Mouse (Mus musculus) cerebellum, postnatal 36 days (tissue): ENCODE measurements around the gene Zcchc7.
"Not testable (repeated sequence)": the region's sequence is repeated elsewhere in the genome, so short reads cannot be mapped to it uniquely, and the experiment has no call there.

Experiments used
- DNase-seq, 2 experiments: peaks; one replicate each; pipeline ENCODE4 v3.0.0; 2021 to 2022; ENCODE audit warnings: mixed read lengths in 2 of 2

Zcchc7 gene

DNA sequence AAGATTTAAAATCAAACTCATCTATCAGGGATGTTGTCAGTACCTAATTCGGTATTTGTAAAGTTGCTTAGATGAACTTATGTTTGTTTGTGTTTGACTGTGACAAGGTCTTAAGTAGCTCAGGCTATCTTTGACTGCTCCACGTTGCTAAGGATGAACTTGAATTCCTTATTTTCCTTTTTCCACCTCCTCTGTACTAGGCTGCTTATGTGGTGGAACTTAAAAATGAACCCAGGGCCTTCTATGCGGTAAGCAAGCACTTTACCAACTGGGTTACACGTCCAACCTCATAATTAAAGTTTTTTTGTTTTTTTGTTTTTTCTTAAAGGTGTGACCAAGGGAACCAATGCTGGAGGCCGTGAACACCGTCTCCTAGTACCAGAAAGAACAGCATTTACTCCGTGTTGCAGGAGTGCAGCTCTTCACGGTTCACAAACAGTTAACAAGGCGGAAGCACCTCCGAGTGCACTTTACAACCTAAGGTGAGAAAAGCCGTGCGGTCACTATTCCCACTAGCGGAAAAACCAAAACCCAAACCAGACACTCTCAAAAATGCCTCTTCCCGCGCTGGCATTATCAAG is at the start of gene Zcchc7:
TSS of gene Zcchc7 (plus strand) at position 325 of the 581 bp plus-strand sequence.
- DNase-seq = no peak

DNA sequence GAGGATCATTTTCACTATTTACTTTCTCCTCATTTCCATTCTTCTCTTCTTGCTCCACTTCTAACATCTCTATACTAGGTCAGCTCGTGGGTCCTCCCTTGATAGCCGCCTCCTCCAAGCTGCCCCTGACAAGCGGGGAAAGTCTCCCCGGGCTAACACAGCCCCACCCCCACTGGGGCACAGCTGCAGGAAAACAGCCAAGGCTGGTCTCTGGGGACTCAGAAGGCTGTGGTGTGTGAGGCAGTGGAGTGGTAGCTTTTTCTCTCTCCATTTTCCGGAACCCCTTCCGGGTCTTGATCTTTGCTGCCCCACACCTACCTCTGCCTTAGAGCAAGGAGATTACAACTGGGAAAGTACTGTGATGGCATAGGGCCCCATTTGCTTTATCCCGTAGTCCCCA is 49.7 kb upstream of the Zcchc7 start:
- DNase-seq = no peak

DNA sequence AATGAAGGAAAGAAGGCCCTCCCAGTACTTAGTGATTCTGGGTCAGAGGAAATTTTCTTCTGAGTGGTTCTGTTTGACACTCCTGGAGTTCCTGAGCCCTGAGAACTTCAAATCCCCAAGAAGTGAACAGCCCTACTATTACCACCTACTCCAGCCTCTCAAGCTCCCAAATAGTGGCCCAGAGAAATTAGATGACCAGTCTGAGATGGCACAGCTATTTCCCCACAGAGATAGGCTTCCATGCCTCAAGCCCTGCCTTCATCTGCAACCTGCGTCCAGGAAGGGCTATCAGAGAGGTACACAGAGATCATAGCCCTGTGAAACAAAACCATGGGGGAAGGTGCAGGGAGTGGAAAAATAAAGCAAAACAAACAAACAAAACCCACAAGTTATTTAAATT is 48.8 kb upstream of the Zcchc7 start:
- DNase-seq = no peak

DNA sequence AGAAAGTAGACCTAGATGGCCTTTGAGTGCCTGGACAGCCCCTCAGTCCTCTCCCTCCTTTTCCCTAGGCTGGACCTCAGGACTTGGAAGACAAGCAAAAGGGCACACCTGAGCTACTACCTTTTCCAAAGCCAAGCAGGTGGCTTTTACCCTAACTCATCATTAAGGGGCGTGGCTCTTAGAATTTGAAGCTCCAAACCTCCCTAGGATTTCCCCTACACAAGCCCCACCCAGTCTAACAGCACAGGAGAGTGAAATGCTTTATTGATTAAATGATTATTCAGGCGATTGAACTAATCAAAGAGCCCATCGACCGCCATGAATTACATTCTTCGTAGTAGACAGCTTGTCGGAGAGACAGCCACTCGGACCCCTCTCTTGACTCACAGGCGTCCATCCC is 47.4 kb upstream of the Zcchc7 start:
- DNase-seq = no peak

DNA sequence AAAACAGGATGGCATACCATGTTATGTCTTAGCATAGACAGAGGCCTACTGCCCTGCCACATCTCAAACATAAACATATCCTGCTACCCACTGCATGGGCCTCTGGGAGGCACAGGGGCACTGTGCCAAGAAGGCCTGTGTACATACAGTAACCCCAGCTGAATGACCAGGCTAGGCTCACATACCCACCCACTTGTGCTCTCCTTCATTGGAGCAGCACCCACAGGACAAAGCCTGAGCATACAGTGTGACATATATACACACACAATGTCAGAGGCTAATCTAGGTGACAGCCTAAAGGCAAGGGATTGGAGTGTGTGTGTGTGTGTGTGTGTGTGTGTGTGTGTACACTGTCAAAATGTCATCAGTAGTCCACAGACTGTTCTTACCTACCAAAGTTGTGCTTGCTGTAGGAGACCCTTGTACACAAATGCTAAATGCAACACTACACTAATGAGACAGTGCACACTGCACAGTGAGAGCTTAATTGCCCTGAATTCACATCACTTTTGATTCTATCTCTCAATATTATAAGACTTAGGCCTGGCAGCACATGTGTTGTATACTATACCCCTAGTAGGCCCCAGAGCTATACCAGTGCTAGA is 46.5 kb upstream of the Zcchc7 start:
- DNase-seq = no peak

DNA sequence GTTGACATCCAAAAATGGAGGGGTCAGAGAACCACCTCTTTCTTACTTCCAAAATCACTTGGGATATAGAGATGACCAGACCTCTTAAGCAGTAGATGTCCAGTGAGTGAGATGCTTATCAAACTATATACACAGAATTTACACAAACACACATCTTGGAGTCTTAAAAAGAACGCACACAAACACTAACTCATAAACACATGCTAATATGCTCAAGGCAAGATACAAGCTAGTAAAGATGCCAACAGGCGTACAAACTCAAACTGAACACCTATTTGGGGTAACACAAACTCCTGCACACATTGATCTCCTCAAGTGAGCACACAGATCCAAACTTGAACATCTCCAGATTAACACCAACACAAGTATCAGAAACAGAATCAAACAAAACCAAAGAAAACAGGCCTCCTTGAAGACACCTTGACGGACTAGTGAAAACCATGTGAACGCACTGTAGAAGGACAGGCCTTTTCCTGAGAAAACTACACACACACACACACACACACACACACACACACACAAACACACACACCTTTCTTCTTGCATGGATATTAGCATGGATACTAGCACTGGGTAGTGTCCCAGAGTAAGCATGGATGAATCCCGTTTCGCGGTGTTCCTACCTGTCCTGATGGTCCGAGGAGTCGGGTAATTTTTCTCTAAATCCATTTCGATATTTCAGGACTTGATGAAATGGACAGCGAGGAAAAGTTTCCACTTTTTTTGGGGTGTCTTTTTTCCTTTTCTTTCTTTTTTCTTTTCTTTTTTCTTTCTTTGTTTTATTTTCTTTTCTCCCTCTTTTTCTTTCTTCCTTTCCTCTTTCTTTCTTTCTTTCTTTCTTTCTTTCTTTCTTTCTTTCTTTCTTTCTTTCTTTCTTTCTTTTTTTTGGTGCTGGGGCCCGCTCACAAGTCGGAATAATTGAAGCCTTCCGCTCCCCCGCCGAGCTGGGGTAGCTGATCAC is 45.7 kb upstream of the Zcchc7 start, which contains the start of gene Pax5:
TSS of gene Pax5 (minus strand) at position 748 of the 961 bp plus-strand sequence.
- no peak for DNase-seq

DNA sequence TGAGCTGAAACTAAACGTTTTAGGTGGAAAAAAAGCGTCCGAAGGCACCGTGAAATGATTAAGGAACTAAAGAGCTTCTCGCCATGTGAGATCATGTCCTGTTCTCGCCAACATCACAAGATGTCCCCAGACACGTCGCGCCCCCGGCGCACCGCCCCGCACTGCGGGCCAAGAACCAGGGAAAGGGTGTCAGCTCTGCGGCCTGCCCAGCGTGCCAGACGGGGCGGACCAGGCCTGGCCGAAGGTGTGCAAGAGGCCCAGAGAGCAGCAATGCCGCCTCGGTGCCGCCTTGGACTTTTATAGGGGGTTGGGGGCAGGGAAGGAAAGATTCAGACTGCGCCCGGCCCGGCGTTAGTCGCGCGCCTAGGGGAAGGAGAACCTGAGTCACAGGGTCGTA is 45.0 kb upstream of the Zcchc7 start:
- no peak for DNase-seq

DNA sequence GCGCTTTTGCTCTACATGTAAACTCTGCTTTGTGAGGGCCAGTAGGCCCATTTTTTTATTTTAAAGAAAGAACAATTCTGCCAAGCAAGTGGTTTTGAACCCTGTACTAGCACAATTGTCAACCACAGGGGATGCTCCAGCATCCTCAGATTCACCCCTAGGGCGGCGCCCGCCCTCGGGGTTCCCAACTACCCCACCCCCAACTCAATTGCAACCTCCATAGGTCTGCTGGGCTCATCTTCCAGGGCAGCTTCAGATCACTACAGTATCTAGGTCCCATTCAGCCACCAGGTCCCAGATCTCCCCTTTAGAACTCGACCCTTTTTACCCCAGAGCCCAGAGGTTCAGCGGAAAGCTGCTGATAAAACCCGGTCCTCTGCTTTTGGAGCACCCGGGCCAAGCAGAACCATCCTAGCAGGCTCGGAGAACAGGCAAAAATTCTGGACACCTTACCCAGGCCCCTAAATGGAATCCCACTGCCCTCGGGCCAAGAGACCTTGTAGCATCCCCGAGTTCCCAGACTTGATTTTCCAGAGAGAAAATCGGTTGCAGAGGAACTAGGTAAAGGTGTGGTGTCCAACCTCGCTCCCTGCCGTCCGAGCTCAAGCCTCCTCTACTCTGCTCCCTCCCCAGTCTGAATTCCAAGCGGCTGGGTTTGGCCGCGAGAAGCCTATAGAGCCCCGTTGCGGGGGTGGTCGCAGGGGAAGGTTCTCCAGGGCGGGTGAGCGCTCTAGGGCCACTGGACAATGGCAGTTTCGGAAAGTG is 44.4 kb upstream of the Zcchc7 start:
- no peak for DNase-seq

DNA sequence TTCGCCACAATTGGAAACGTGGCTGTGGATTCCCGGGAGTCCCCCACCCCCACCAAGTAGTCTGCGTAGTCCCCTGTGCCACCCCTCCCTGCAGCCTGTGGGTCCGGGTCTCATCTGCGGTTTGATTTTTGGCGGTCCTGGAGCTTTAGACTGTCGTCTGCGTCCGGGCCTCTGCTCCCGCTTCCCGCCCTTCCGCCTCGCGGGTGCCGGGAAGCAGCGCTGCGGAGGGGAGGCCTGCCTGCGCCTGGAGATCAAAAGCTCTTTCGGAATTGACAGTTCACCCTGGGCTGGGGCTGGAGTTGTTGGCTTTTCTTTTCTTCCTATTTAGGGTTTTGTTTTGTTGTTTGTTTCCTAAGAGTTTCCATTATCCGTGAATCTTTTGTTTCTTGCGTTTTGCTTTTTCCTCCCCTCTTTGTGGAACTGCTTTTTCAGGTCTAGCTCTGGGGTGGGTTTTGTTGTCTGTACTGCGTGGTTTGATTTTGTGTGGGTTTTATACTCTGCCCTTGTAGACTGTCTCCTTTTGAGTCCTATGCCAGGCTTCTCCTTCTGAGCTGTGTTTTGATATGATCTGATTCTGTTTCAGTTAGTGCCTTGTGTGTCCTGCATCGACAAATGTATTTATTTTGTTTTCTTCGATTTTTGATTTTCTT is 43.5 kb upstream of the Zcchc7 start:
- peak in 1 of 2 experiments; percentile 11 for DNase-seq

DNA sequence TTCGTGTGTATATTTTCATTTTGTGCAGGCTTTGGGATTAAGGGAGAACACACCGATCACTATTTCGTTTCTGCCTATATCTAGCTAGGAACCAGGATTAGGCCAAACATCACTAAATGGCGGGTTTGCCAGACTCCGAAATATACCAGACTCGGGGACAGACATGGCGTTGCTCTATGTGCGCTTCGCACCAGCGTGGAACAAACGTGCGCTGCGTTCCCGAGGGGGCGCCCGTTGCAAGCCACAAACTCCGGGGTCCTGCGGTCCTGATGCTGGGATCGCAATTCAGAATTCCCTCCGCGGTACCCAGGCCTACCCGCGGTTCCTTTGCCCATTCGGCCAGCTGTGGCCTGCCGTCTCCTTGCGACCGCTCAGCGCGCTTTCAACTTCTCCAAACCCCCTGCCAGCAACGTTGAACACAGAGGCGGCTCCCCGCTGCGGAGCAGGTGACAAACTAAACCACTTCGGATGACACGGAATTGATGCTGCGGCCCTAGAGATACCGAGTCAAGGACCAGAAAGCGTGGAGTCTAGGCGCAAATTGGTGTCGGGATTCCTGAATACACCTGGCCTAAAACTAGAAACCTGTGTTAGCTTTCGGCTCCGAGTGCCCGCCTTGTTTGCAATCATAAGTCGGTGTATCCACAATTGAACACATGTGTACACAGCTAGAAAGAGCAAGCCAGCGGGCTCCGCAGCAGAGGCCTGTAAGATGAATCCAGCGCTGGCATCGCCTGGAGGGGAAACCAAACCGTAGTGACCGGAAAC is 42.7 kb upstream of the Zcchc7 start:
- peak in 1 of 2 experiments; percentile 19 for DNase-seq

DNA sequence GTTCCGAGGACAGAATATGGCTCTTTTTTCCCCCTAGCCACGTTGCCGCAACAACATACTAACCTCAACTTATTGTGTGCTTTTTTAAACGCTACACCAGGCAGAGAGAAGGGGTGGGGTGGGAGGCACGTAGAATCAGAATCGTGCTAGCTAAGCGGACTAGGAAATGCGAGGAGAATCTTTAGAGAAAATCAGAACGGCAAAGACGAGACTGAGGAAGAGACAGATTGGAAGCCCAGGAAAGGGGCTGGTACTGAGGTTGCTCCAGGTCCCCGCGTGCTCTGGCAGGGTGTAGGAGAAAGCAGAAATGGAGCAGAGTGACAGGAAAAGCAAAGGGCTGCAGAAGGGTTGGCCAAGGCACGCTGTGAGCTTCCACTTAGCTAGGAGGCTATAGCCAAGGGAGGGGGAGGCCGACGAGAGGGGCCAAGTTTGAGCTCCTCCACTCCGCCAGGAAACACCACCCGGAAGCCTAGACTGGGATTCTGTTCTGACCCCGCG is 42.1 kb upstream of the Zcchc7 start:
- no peak for DNase-seq

DNA sequence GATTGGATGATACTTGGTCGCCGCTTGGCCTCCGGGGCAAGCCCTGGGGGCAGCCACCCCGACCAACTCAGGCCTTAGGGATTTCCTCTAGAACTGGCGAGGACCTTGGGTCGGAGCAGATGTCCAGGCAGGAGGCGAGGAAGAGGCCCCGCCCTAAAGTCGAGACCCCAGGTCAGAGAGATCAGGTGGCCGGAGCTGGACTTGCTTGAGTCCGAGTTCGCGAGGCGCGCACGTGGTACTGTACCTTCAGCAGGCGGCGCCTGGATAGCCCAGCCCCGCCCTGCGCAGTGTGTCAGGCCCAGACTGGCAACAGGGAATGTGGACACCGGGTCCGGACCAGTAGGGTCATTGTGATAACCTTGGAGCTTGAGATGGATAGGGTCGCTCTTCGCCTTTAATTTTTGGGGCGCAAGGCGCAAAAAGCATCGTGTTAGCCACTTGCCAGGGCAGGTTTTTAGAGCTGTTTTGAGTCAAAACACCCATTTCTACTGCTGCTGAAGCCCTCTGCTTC is 41.5 kb upstream of the Zcchc7 start:
- no peak for DNase-seq

DNA sequence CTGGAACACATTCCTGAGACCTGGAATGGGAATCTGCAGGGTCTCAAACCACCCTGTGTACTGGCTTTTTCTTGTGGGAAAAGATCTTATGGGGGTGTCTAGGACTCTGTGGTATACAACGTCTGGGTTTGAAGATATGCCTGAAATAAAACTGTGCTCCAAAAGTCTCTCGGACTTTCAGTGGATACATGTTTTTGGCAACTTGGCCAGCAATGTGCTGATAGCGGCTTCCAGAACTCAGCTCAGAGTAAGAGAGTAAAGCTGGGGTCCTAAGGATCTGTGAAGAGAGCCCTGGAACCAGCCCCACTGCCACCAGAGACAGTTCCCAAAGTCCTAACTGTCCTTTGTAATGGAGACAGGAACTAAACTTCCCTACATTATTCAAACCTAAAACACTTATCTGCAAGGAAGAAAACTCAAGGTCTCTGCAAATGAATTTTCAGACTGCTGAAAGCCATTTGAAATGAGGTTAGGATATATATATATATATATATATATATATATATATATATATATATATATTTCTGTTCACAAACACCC is 40.0 kb upstream of the Zcchc7 start:
- no peak for DNase-seq

DNA sequence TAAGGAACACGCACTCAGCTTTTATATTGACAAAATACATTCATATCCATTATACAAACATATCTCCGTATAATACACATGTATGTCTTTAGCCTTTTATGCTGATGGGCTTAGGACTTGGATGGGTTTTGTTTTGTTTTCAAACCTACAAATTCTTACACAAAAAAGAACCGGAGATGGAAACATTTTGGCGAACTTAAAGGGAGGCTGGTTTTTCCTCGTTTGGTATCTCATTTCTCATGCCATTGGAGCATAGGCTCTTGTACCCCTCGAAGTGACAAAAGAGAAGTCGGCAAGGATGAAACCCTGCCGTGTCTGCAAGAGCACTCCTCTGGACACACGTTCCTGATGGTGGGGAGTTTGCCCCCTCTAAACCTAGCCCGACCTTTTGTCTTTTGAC is 39.3 kb upstream of the Zcchc7 start:
- no peak for DNase-seq

DNA sequence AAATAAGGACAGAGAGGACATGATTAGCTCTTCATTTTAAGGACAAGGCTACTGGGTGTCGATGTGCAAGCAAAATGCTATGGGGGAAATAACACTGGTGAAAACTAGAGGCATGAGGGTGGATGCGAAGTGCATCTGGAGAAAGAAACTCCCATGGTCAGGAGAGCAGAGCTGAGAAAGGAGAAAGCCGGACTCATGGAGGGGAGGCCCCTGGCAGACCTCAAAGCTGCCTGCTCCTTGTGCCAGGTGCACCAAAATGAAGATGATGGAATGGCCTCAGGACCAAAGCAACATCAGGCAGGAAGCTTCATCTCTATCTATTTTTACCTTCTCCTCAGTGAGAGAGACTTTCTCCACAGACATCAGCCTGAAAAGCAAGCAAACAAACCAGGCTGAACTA is 38.0 kb upstream of the Zcchc7 start:
- DNase-seq = no peak

DNA sequence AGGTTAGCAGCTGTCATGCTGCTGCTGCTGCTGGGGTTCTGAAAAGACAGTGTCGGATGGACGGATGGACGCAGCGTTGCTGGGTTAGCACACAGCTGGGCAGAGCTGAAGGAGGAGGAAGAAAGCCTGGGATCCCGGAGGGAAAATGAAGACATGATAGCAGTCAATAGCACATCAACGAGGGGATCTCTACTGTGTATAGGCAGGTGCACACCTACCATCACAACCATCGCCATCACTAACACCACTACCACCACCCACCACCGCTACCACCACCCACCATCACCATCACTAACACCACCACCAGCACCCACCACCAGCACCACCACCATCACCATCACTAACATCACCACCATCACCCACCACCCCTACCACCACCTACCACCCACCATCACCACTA is 35.6 kb upstream of the Zcchc7 start:
- DNase-seq = no peak

DNA sequence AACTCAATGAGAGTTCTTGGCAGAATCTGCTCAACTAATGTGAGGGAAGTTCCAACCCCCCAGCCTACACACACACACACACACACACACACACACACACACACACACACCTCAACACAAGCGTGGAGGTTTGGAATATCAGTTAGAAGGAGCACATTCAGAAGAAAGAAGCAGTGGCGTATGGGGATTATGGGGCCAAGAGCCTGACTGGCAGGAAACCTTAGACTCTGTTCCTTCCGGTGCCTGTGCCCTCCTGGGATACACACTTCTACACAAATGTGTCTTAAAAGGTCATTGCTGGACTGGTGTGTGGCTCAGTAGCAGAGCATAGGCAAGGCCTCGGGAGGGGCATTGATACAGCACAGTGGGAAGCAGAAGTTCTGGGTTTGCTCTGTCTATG is 34.4 kb upstream of the Zcchc7 start:
- no peak for DNase-seq

DNA sequence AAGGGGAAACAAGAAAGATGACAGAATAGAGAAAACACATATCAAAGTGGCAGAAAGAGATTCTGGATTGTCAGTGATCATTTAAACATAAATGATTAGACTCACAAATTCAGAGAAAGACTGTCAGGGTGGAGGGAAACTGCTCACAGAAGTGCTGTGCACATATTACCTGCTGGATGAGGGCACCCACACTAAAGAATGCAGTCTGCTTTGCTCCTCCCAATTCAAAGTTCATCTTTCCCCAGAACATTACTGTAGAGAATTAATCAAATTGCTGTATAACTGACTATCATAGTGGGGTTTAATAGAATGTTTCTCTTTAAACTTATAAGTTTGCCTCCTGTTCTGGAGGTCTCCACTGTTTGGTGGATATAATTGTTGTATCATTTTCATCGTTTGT is 15.2 kb upstream of the Zcchc7 start:
- DNase-seq = no peak

DNA sequence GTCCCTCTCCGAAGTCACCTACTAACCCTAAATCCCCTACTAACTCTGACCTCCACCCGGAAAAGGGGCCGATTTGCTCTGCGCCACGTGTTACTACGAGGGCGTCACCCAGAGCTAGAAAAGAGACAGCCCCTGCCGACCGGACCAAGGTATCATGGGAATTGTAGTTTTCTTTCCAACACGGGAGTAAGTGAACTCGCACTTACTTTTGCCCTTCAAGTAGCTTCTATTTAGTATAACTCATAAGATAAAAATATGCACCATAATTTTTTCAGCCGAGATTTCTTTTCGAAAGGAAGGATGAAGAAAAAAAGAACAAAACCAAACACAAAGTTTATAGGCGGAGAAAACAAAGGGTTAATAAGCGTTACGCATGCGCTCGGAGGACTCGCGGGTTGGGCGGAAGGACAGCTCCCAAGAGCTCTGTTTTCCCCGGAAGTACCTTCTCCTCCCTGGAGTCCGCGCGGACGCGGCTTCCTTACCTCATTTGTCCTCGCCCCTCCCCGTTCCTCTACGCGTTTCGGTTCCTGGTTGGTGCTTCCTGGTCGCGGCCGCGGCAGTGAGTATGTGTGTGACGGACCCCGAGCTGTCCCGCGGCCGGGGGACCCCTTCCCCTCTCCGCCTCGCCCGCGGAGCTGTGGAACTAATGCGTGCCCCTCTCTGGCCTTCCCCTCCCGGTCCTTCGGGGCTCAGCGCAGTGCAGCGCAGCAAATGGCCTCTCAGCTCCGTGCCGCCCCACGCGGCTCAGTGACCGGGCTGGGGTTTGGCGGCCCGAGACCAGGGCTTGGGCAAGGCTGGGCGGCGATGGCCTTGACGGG is 666 bp downstream of the Zcchc7 start:
- DNase-seq = peak; percentile 86

DNA sequence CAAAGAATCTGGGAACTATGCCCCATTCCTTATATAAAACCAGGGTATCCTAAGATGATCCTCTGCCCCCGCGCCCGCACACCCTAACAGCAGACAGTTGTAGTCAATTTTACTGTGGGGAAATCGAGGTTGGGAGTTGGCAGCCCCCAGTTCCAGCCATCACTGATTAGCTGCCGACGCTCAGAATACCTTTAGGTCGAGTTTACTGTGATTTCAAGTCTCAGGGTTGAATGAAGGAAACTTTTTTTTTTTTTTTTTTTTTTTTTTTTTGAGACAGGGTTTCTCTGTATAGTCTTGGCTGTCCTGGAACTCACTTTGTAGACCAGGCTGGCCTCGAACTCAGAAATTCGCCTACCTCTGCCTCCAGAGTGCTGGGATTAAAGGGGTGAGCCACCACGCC is 1.5 kb downstream of the Zcchc7 start:
- DNase-seq = not testable (repeated sequence)
